Mouse (Mus musculus) neural tube, embryonic 10.5 days (tissue): ENCODE results near the gene Nup188.

ENCODE experiments used
- DNase-seq: peaks from one replicate; pipeline ENCODE4 v3.0.0-alpha.2; 2017; ENCODE audit warnings: low spot score; ENCODE audit errors: extremely low spot score

The Nup188 gene

DNA sequence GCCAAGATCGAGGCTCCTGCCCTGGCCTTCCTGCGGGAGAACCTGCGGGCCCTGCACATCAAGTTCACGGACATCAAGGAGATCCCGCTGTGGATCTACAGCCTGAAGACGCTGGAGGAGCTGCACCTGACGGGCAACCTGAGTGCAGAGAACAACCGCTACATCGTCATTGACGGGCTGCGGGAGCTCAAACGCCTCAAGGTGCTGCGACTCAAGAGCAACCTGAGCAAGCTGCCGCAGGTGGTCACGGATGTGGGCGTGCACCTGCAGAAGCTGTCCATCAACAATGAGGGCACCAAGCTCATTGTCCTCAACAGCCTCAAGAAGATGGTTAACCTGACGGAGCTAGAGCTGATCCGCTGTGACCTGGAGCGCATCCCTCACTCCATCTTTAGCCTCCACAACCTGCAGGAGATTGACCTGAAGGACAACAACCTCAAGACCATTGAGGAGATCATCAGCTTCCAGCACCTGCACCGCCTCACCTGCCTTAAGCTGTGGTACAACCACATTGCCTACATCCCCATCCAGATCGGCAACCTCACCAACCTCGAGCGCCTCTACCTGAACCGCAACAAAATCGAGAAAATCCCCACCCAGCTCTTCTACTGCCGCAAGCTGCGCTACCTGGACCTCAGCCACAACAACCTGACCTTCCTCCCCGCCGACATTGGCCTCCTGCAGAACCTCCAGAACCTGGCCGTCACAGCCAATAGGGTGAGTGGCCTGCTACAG is 29.4 kb upstream of the Nup188 start:
- no peak for DNase-seq

GRCm38 (mm10) chr2:30257699-30258460 is 28.3 kb upstream of the Nup188 start:
- no peak for DNase-seq

DNA sequence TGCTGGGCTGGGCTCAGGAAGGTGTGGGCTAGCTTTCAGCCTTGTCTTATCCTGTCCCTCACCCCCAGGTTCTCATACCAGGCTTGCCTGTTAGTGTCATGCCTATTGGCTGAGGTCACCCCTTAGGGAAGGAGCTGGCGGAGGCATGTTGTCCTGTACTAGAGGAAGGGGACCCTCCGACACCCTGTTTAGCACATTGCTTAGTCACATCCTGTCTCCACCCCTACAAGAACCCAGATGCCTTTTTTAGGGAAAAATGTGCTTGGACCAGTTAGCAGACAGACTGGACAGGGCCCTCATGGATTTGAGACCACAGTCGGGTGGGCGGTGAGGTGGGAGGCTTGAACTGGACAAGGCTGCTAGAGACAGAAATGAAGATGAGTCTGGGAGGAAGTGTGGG is 27.6 kb upstream of the Nup188 start:
- DNase-seq, result no peak

DNA sequence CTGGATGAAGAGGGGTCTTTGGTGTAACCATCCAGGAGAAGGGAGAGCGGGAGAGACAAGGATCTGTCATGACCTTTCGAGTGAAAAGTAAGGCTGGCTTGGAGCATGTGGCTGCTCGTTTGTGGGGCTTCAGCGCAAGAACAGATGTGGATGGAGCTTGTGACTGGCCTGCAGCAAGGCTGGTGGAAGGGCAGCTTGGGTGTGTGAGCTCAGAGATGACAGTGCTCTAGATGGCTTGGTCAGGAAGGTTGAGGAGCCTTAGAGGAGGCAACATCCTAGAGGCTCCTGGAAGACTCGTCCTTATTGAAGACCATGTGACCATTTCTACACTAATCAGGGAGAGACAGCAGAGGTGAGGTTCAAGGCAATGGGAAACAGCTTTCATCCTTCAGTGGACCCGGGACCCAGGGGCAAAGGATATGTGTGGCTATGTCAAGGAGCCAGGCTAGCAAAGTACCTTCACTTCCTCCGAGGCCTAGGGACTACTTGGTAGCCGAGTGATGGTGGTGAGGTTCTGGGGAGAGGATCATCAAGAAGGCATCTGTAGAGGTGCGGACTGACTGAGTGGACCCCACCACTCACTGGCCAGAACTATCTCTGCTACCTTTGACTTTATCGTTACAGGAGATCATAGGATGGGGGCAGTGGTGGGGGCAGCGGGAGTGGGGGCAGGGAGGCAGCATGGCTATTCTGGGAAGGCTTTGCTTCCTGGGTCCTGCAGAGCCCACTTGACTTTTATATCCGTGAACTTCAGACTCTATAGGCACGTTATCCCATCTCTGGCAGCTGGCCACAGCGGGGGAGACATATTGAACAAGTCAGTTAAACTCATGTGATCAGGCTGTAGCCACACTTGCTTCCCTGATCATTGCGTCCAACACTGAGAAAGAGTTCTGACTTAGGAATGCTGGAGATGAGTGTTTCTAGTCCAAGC is 26.8 kb upstream of the Nup188 start:
- no peak for DNase-seq

DNA sequence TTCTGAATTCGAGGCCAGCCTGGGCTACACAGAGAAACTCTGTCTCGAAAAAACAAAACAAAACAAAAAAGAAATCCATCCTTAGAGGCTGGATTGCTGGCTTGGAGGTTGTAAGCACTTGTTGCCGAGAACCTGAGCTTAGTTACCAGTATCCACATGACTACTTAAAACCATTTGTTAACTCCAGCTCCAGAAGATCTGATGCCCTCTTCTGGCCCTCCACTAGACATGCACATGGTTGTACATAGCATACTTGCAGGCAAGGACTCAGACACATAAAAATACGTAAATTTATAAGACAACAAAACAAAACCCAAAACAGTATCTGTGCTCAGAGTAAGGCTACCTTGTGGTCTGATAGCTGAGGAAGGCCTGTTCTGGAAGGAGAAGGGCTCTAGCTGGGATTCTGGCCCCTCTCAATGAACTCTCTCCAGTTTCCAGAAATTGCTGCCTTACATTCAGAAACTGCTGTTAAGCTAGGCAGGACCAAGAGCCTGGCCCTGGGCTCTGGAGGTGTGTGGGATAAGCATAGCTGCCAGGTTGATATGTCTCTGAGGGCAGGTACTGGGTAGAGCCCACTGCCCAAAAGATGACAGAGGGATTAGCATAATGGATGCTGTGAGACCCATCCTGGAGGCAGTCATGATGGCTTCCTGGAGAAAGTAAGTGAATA is 25.0 kb upstream of the Nup188 start:
- no peak for DNase-seq

- no peak for DNase-seq
Measured at GRCm38 (mm10) chr2:30261921-30262839, 24.0 kb upstream of the Nup188 start.

GRCm38 (mm10) chr2:30262840-30263441 is 23.3 kb upstream of the Nup188 start:
- no peak for DNase-seq

DNA sequence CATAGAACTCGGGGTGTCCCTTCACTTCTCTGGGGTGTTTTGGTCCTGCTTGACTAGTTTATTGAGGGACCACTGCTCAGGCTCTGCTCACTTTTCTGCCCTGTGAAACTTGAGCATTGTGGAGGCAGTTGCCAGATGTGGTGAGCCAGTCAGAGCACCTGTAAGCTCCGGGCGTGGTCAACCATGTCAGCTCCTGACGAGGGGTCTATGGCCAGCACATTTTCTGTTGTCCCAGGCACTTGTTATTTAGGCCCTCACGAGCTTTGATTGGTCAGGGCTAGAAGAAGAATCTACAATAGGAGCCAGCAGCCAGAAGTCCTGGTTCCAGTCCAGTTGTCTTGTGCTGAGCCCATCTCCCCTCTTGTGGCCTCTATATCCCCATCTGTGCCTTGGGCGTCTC is 22.4 kb upstream of the Nup188 start:
- no peak for DNase-seq

GRCm38 (mm10) chr2:30264671-30265519 is 21.3 kb upstream of the Nup188 start:
- DNase-seq, result no peak

GRCm38 (mm10) chr2:30265767-30266253 is 20.4 kb upstream of the Nup188 start, which contains the start of gene Phyhd1:
TSS of gene Phyhd1 (plus strand) at chr2:30266203.
- no peak for DNase-seq

DNA sequence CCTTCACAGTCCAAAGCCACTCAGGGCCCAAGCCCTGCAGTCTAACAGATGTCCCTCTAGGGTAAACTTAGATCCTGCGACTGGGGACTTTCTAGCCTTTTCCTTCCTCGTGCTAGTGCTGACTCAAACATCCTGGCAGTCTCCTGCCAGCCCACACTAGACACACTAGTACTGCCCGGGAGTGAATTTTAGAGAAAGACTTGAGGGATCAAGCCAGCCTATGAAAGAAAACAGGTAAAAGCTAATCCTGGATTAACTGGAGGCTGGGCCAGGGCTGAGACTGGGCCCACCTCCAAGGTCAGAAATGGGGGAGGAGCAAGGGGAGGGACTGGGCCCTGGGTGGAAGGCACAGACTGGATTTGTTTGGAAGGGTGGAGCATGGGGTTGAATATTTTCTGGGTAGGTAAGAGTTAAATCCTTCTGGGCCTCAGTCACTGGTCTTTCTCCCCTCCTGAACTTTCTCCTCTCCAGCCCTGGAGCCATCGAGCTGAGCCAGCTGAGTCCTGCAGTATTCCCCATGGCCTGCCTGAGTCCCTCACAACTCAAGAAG is 19.7 kb upstream of the Nup188 start:
- DNase-seq, result no peak

GRCm38 (mm10) chr2:30267466-30267865 is 18.7 kb upstream of the Nup188 start:
- no peak for DNase-seq

DNA sequence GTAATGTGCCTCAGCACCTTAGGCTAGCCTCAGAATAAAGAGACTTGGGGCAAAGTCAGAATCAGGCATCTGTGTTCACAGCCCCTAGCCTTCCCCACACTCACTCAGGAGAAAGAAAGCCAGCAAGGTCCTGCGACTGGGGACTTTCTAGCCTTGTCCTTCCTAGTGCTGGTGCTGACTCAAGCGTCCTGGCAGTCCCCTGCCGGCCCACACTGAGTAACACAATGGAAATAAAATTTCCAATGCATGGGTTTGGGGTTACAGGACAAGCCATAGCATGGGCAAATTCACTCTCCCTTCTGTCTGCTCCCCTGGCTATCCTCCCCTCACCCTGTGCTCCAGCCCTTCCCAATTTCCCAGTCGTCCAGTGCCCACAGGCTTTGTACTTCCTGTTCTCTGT is 17.8 kb upstream of the Nup188 start:
- DNase-seq, result no peak

GRCm38 (mm10) chr2:30269241-30269990 is 16.8 kb upstream of the Nup188 start:
- no peak for DNase-seq

DNA sequence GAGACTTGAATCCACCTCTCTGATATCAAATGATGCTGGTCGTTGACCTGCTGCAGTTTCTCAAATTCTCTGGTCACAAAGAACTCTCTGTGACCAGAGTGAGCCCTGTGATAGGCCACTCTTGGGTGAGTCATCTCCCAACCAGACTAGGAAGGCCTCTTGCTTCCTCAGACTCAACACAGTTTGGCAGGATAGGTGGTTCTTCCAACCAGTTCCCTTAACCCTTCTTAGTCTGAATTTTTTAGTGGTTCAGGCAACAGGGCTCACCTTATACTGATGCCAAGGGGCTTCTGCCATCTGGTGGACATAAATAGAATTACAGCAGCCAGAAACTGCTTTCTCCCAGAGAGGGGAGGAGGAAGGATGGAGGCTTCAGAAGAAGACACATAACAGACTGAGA is 16.1 kb upstream of the Nup188 start:
- DNase-seq, result peak; percentile 42

DNA sequence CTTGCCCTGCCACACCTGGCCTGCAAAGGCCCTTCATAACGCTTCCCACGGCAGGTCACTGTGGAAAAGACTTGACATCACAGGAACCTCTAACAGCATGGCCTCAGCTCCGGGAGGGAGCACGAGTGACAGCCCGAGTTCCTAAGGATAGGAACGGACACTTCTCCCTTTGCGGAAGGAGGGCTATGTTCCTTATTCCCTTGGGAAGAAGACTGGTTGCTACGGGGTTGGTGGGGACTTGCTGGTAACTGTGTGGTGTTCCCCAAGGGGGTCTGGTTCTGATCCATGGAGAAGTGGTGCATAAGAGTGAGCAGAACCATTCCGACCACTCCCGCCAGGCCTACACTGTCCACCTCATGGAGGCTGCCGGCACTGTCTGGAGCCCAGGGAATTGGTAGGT is 5.5 kb upstream of the Nup188 start, which contains the start of gene Gm28038:
TSS of gene Gm28038 (plus strand) at position 301 of the 400 bp plus-strand sequence.
- DNase-seq, result no peak

- DNase-seq, result no peak
Measured at GRCm38 (mm10) chr2:30281651-30282050, 4.5 kb upstream of the Nup188 start.
